Mouse (Mus musculus) testis, adult 2 months (tissue): ENCODE data around the gene Samd13. TPM values are rescaled to one million over a fixed set of nuclear protein-coding genes. Genes with fewer than 3 reads are reported as not detected.

Experiments used
- H3K27ac ChIP-seq: fragments of 200-500 bp; 2 replicates; pipeline ENCODE4 v1.5.1; 2012; ENCODE audit warnings: low read depth, low read length; ENCODE audit not compliant: control insufficient read depth, insufficient read depth
- H3K27me3 ChIP-seq: fragments of 200-500 bp; 2 replicates; pipeline ENCODE4 v1.6.1; 2012; ENCODE audit warnings: mild to moderate bottlenecking, low read length, moderate library complexity; ENCODE audit not compliant: control insufficient read depth, insufficient read depth
- H3K36me3 ChIP-seq: fragments of 200-500 bp; 2 replicates; pipeline ENCODE4 v1.6.1; 2012; ENCODE audit warnings: mild to moderate bottlenecking, low read length; ENCODE audit not compliant: control insufficient read depth, insufficient read depth
- H3K4me1 ChIP-seq: fragments of 200-500 bp; 2 replicates; pipeline ENCODE4 v1.6.1; 2012; ENCODE audit warnings: low read length; ENCODE audit not compliant: control insufficient read depth, insufficient read depth
- H3K4me3 ChIP-seq: fragments of 200-500 bp; 2 replicates; pipeline ENCODE4 v1.5.1; 2012; ENCODE audit warnings: low read depth, mild to moderate bottlenecking, low read length, moderate library complexity, mixed read lengths; ENCODE audit not compliant: control insufficient read depth
- CTCF ChIP-seq: fragments of 200-500 bp; IDR thresholded peaks from 2 replicates; pipeline ENCODE4 v1.5.1; 2012; ENCODE audit warnings: low read depth, mild to moderate bottlenecking, inconsistent platforms, low read length, moderate library complexity; ENCODE audit not compliant: control insufficient read depth, insufficient read depth, insufficient replicate concordance
- POLR2A ChIP-seq: fragments of 200-500 bp; IDR thresholded peaks from 2 replicates; pipeline ENCODE4 v1.6.1; 2012; ENCODE audit warnings: low read depth, mild to moderate bottlenecking, inconsistent platforms, low read length, moderate library complexity; ENCODE audit not compliant: control insufficient read depth
- polyA plus RNA-seq: library from polyadenylated mRNA; depleted of rRNA; stranded (reverse); fragments of >200 nt; gene quantifications from 2 replicates; pipeline ENCODE4 v1.2.3, GENCODE M21; 2012; rRNA removed

Samd13 gene
- polyA plus RNA-seq, 1 experiment = not detected

DNA sequence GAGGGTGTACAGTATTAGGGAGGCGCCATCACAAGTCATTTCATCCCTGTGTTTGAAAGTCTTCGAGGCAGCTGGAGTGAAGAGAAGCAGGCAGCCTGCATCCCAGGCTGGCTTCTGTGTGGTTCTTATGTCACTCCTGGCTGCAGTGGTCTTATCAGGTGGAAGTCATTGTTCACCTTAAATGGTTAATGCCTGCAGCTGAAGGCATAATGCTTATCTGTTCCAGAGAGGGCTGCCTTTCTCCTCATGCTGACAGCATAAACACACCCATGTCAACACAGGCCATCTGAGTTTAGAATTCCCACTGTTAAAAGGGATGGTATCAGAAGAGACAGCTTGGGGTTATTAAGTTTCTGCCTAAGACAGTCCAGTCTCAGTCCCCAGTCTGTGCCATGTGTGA lies 84.2 kb downstream of the Samd13 start:
- no peaks in the 10 kb centered on the region for H3K4me1 ChIP-seq
- H3K4me3 ChIP-seq = no peak overlapping the region
- no peaks in the 10 kb centered on the region for H3K36me3 ChIP-seq
- no peak for TF ChIP-seq CTCF
- TF ChIP-seq POLR2A = no peak
- H3K27me3 ChIP-seq = no peaks in the 10 kb centered on the region
- H3K27ac ChIP-seq = no peak overlapping the region

- TF ChIP-seq POLR2A (no peak), CTCF (no peak)
- H3K27ac ChIP-seq = no peak overlapping the region
- no peaks in the 10 kb centered on the region for H3K27me3 ChIP-seq
- no peaks in the 10 kb centered on the region for H3K36me3 ChIP-seq
- H3K4me3 ChIP-seq = no peak overlapping the region
- no peaks in the 10 kb centered on the region for H3K4me1 ChIP-seq
Observed at GRCm38 (mm10) chr3:146599198-146599900, 86.0 kb downstream of the Samd13 start.

DNA sequence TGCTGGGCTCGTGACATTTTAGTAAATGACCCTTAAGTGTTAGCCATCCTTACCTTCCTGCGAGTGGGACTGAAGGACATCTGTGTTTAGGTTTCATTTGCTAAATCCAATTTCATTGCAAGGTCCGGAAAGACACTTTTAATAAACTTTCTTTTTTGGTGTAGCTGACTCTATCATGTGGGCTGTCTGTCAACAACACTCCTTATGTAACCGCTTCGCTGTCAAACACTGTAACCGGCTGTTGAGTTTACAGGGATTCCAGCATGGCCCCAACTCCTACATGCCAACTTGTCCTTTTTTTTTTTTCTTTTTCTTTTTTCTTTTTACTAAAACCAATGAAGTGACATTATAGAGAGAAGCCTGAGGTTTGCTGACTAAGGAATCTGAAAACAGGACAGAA lies 87.0 kb downstream of the Samd13 start:
- Histone ChIP-seq H3K36me3 (no peaks in the 10 kb centered on the region), H3K27ac (no peak overlapping the region), H3K4me3 (no peak overlapping the region), H3K27me3 (no peaks in the 10 kb centered on the region), H3K4me1 (no peaks in the 10 kb centered on the region)
- no peak for TF ChIP-seq POLR2A
- no peak for TF ChIP-seq CTCF

DNA sequence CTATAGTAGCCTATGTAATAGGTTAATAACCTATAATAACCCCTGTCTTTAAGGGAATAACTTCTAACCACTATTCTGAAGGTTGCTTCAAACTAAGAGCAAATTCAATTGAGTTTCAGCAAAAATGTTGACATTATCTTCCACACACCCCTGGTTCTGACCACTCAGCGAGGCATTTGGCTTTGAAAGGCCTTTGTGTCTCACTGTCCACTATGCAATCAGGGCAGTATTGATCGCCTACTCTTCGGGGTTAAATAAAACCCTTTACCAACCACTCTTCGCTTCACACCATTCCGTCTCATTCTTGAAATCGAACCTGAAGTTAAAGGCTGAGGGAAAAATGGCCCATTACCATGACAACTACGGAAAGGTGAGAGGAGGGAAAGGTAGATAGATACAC lies 88.5 kb downstream of the Samd13 start:
- TF ChIP-seq POLR2A (no peak), CTCF (no peak)
- no peaks in the 10 kb centered on the region for H3K36me3 ChIP-seq
- no peak overlapping the region for H3K27ac ChIP-seq
- no peaks in the 10 kb centered on the region for H3K4me1 ChIP-seq
- no peak overlapping the region for H3K4me3 ChIP-seq
- no peaks in the 10 kb centered on the region for H3K27me3 ChIP-seq

DNA sequence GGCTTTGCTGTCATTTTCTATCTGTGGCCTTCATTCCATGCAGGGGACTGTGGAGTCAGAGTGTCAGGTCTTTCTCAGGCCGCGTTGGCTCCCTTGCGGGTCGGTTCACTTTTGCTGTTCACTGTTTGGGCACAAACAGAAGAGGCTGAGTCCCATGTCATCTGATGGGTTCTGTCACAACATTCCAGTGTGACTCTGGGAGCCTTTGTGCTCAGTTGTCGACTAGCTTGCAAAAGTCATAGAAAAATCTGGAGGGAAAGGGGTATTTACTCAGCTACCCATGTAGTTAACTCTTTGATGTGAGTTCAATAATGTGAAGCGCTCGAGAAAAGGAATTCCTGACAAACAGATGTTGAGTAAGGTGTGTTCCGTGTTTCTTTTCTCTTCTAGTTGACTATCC lies 89.0 kb downstream of the Samd13 start:
- Histone ChIP-seq H3K4me1 (no peaks in the 10 kb centered on the region), H3K27ac (no peak overlapping the region), H3K36me3 (no peaks in the 10 kb centered on the region), H3K4me3 (no peak overlapping the region), H3K27me3 (no peaks in the 10 kb centered on the region)
- TF ChIP-seq POLR2A (no peak), CTCF (no peak)

DNA sequence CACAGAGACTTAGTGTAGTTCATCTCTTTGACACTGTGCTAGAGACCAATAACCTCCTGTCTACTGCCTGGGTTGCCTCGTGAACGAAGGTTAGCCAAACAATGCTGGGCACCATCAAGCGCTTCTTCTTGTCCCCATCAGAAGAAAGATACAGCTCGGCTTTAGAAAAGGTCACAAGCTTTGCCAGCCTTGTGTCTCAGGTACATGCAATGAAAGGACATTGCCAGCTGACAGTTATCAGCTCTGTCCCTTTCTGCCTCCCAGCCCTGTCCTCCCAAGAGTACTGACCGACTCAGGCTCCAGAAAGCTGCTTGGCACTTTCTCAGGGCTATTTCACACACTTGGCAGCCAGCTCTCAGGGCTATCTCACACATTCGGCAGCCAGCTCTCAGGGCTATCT lies 90.0 kb downstream of the Samd13 start:
- no peaks in the 10 kb centered on the region for H3K36me3 ChIP-seq

More for the DNA sequence above, 90.0 kb downstream of the Samd13 start:
- no peaks in the 10 kb centered on the region for H3K4me1 ChIP-seq
- no peaks in the 10 kb centered on the region for H3K27me3 ChIP-seq
- no peak for TF ChIP-seq CTCF
- no peak for TF ChIP-seq POLR2A
- no peak overlapping the region for H3K27ac ChIP-seq
- no peak overlapping the region for H3K4me3 ChIP-seq

Other genes starting within 250 kb of the Samd13 start
- gene Ctbs, start 235.8 kb downstream of the Samd13 start, polyA plus RNA-seq = 1.0 and 1.6 TPM in 2 replicates
- gene Spata1, start 185.8 kb downstream of the Samd13 start, polyA plus RNA-seq = 107 and 138 TPM in 2 replicates
- 566 and 635 TPM in 2 replicates for gene Gng5, start 185.8 kb downstream of the Samd13 start, polyA plus RNA-seq
- 11.8 and 13.9 TPM in 2 replicates for gene Rpf1, start 164.2 kb downstream of the Samd13 start, polyA plus RNA-seq
- 0.11 and 0.75 TPM in 2 replicates for gene Uox, start 115.2 kb downstream of the Samd13 start, polyA plus RNA-seq
- not detected in 2 replicates for gene Dnase2b, start 70.0 kb downstream of the Samd13 start, polyA plus RNA-seq
- 205 and 256 TPM in 2 replicates for gene 4930503B20Rik, start 34.3 kb downstream of the Samd13 start, polyA plus RNA-seq
- 4.0 and 4.2 TPM in 2 replicates for gene Prkacb, start 127.4 kb upstream of the Samd13 start, polyA plus RNA-seq
- gene Ttll7, start 166.8 kb upstream of the Samd13 start, polyA plus RNA-seq = 22.7 and 24.6 TPM in 2 replicates